Mouse (Mus musculus): ENCODE data around the gene Nradd. TPM values are rescaled to one million over a fixed set of nuclear protein-coding genes. Genes with fewer than 3 reads are reported as not detected.

Gene Nradd
- polyA plus RNA-seq, 2 experiments = 0.67 to 1.5 TPM

DNA sequence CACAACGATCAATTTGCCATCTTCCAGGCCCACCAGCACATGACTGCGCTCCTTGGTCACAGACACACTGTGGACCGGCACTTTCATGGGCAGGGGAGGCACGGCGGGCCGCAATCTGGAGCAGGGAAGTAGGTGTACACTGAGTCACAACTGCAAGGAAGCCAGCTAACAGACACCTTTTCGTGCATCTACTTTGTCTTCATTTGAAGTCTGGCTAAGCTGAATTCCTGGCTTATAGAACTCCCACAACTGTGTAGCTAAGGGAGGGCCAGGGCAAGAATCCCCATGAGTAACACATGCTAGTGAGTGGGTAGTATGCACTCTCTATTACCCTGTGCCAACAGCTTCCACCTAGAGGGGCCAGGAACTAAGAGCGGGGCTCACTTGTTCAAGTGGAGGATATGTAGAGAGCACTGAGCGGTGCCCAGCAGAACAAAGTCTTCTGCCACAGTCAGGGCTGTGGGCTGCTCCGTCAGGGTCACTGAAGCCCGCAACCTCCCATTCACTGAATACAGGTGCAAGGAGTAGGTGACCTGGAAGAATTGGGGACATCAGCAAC, 1.2 kb upstream of the Nradd start:
- ATAC-seq (ENCODE audit: insufficient read depth) (no peak), DNase-seq (ENCODE audit: low read depth in 3 of 3, low spot score in 3 of 3) (no peak)
- Histone ChIP-seq H3K27me3 (ENCODE audit: control insufficient read depth, insufficient read depth, low read length) (no peaks in the 10 kb centered on the region), H3K4me3 (ENCODE audit: insufficient read depth in 1 of 2, low read depth in 2 of 2, low read length in 2 of 2) (no peak overlapping the region), H3K4me2 (ENCODE audit: low read depth) (peak overlapping the region; percentile 88), H3K9me3 (ENCODE audit: control insufficient read depth, low read length) (no peaks in the 10 kb centered on the region), H3K9ac (replicated peaks) (no peak overlapping the region), H3K36me3 (replicated peaks; ENCODE audit: control insufficient read depth, insufficient read depth, low read depth) (no peaks in the 10 kb centered on the region; the same call in 1 of the 2 replicates), H3K4me1 (replicated peaks; ENCODE audit: control insufficient read depth in 2 of 2, insufficient read depth in 2 of 2, low read length in 1 of 2) (peaks cover 0 to 3% of the 10 kb centered on the region in 2 experiments; a peak in 1 of 4 replicates), H3K27ac (no peak overlapping the region)
- TF ChIP-seq CTCF (IDR thresholded peaks at IDR 0.05; ENCODE audit: low read depth) = no peak
- TF ChIP-seq EP300 (IDR thresholded peaks at IDR 0.05; ENCODE audit: low read depth) = no peak
- 78% methylated on average over 11 of the region's 11 CpGs for WGBS (ENCODE audit: insufficient replicate concordance)

DNA sequence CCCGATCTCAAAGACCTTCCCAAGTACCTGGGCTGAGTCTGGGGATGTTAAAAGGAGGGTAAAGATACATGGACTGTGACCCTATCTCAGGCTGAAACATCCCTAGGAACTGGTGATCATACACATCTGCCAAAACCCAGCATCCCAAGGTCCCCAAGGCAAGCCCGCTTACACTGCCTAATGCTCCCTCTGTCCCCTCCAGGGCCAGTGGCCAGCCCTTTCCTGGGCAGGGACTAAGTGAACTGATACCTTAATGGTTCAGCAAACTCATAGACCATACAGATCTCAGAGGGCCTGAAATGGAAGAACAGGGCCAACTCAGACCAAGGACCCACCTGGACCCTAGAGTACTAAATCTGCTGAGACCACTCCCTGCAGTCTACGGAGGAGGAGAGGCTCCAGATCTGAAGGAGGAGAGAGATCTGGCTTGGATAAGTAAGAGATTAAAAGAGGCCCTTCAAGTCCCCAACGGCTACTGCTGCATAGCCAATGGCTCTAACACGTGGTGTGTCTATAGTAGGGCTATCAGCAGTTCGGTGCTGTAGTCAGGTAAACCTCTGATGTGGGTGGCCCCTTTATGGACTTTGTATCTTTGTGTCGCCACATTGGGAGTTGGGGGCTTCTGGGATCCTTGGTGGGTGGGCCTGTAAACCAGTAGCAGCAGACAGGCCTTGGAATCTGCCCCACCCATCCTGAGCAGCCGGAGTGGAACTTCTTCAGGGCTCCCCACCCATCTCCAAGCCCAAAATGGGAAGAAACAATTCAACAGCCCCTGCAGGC, 646 bp downstream of the Nradd start:
- Histone ChIP-seq H3K27ac (no peak overlapping the region), H3K4me1 (replicated peaks; ENCODE audit: control insufficient read depth in 2 of 2, insufficient read depth in 2 of 2, low read length in 1 of 2) (peaks cover 0 to 3% of the 10 kb centered on the region in 2 experiments; a peak in 1 of 4 replicates), H3K36me3 (replicated peaks; ENCODE audit: control insufficient read depth, insufficient read depth, low read depth) (peaks cover 3% of the 10 kb centered on the region), H3K4me2 (ENCODE audit: low read depth) (peak overlapping the region; percentile 88), H3K4me3 (ENCODE audit: insufficient read depth in 1 of 2, low read depth in 2 of 2, low read length in 2 of 2) (peak overlapping the region; percentile 55 to 66; a peak in 3 of 4 replicates), H3K27me3 (ENCODE audit: control insufficient read depth, insufficient read depth, low read length) (no peaks in the 10 kb centered on the region), H3K9ac (replicated peaks) (no peak overlapping the region), H3K9me3 (ENCODE audit: control insufficient read depth, low read length) (no peaks in the 10 kb centered on the region)
- ATAC-seq (ENCODE audit: insufficient read depth) (no peak), DNase-seq (ENCODE audit: low read depth in 3 of 3, low spot score in 3 of 3) (no peak)
- 63% methylated on average over 8 of the region's 8 CpGs for WGBS (ENCODE audit: insufficient replicate concordance)
- no peak for TF ChIP-seq EP300 (IDR thresholded peaks at IDR 0.05; ENCODE audit: low read depth)
- no peak for TF ChIP-seq CTCF (IDR thresholded peaks at IDR 0.05; ENCODE audit: low read depth)

DNA sequence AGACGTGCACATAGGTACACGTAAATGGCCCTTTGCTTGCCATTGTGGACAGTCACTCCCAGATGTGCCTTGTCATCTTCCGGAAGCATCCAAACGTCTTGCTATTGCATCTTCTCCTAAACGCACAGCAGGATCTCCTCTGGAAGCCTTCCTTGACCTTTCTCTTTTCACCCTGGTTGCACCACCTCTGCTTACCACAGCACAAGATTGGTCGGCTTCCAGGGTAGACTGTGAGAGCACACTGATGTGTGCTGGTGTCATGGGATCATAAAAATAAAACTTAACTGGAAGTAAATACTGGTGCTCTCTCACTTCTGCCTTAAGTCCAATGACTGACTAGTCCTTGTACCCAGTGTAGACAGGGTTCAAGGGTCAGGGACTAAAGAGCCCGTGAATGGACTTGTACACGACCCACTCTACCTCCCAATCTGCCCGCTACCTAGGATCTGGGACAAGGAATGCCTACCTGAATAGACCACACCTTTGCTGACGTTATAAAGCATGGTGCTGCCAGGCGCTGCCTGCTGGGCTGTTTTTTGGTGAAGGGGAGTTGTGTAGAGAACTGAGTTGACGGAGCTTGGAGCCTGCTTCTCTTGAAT, 1.5 kb downstream of the Nradd start:
- ATAC-seq (ENCODE audit: insufficient read depth) = no peak
- peaks cover 12% of the 10 kb centered on the region for H3K36me3 ChIP-seq (replicated peaks; ENCODE audit: control insufficient read depth, insufficient read depth, low read depth)
- no peak overlapping the region for H3K9ac ChIP-seq (replicated peaks)
- 74% methylated on average over 12 of the region's 12 CpGs for WGBS (ENCODE audit: insufficient replicate concordance)
- TF ChIP-seq EP300 (IDR thresholded peaks at IDR 0.05; ENCODE audit: low read depth) (no peak), CTCF (IDR thresholded peaks at IDR 0.05; ENCODE audit: low read depth) (no peak)
- H3K4me1 ChIP-seq (replicated peaks; ENCODE audit: control insufficient read depth in 2 of 2, insufficient read depth in 2 of 2, low read length in 1 of 2) = peaks cover 0 to 3% of the 10 kb centered on the region in 2 experiments; a peak in 1 of 4 replicates
- H3K4me2 ChIP-seq (ENCODE audit: low read depth) = no peak overlapping the region
- no peak overlapping the region for H3K4me3 ChIP-seq (ENCODE audit: insufficient read depth in 1 of 2, low read depth in 2 of 2, low read length in 2 of 2)
- no peak overlapping the region for H3K27ac ChIP-seq
- no peaks in the 10 kb centered on the region for H3K27me3 ChIP-seq (ENCODE audit: control insufficient read depth, insufficient read depth, low read length)
- no peak for DNase-seq (ENCODE audit: low read depth in 3 of 3, low spot score in 3 of 3)
- no peaks in the 10 kb centered on the region for H3K9me3 ChIP-seq (ENCODE audit: control insufficient read depth, low read length)

DNA sequence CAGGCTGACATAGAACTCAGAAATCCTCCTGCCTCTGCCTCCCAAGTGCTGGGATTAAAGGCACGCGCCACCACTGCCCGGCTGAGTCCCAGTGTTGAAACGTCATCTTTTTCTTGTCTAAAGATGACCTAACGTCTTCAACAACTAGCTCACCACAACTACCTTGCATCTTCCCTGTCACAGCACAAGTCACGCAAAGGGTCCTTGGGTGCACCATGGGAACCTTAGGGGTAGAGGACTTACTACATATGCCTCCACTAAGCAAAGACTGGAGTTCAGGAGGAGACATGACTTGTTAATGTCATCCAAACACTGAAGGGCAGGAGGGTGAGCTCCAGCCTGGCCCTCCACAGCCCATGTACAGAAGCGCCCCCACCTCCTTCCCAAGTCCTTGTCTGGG, 3.6 kb downstream of the Nradd start:
- H3K9ac ChIP-seq (replicated peaks) = no peak overlapping the region
- H3K4me2 ChIP-seq (ENCODE audit: low read depth) = no peak overlapping the region
- H3K9me3 ChIP-seq (ENCODE audit: control insufficient read depth, low read length) = no peaks in the 10 kb centered on the region
- WGBS (ENCODE audit: insufficient replicate concordance) = 81% methylated on average over 7 of the region's 7 CpGs
- no peak overlapping the region for H3K4me3 ChIP-seq (ENCODE audit: insufficient read depth in 1 of 2, low read depth in 2 of 2, low read length in 2 of 2)
- peaks cover 22% of the 10 kb centered on the region for H3K36me3 ChIP-seq (replicated peaks; ENCODE audit: control insufficient read depth, insufficient read depth, low read depth)
- no peak overlapping the region for H3K27ac ChIP-seq
- ATAC-seq (ENCODE audit: insufficient read depth) (no peak), DNase-seq (ENCODE audit: low read depth in 3 of 3, low spot score in 3 of 3) (no peak)
- peaks cover 1 to 3% of the 10 kb centered on the region in 2 experiments; a peak in 2 of 4 replicates for H3K4me1 ChIP-seq (replicated peaks; ENCODE audit: control insufficient read depth in 2 of 2, insufficient read depth in 2 of 2, low read length in 1 of 2)
- TF ChIP-seq EP300 (IDR thresholded peaks at IDR 0.05; ENCODE audit: low read depth) (no peak), CTCF (IDR thresholded peaks at IDR 0.05; ENCODE audit: low read depth) (no peak)
- no peaks in the 10 kb centered on the region for H3K27me3 ChIP-seq (ENCODE audit: control insufficient read depth, insufficient read depth, low read length)

DNA sequence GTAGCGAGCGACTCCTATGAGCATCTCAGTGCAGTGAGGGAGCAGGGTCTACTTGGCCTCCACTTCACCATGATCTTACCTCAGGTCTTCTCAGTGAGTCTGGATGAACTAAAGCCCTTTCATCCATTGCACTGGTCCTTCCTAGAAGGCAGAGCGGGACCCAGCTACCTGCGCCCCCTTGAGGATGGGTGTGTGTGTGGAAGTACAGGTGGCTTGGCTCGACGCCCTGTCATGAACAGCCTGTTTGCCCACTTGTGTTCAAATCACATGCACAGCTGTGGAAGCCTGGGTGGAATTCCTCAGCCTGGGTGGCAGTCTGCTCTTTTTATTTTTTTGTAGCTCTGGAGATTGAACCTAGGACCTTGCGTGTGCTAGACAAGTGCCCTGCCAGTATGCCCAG, 4.1 kb downstream of the Nradd start:
- Histone ChIP-seq H3K36me3 (replicated peaks; ENCODE audit: control insufficient read depth, insufficient read depth, low read depth) (peaks cover 22% of the 10 kb centered on the region), H3K9me3 (ENCODE audit: control insufficient read depth, low read length) (no peaks in the 10 kb centered on the region), H3K27me3 (ENCODE audit: control insufficient read depth, insufficient read depth, low read length) (no peaks in the 10 kb centered on the region), H3K4me2 (ENCODE audit: low read depth) (no peak overlapping the region), H3K4me3 (ENCODE audit: insufficient read depth in 1 of 2, low read depth in 2 of 2, low read length in 2 of 2) (no peak overlapping the region), H3K27ac (no peak overlapping the region), H3K9ac (replicated peaks) (no peak overlapping the region), H3K4me1 (replicated peaks; ENCODE audit: control insufficient read depth in 2 of 2, insufficient read depth in 2 of 2, low read length in 1 of 2) (peaks cover 3% of the 10 kb centered on the region in 2 experiments; a peak in 2 of 4 replicates)
- TF ChIP-seq CTCF (IDR thresholded peaks at IDR 0.05; ENCODE audit: low read depth) (peak; percentile 61), EP300 (IDR thresholded peaks at IDR 0.05; ENCODE audit: low read depth) (no peak)
- ATAC-seq (ENCODE audit: insufficient read depth) (no peak), DNase-seq (ENCODE audit: low read depth in 3 of 3, low spot score in 3 of 3) (no peak)
- WGBS (ENCODE audit: insufficient replicate concordance) = 82% methylated on average over 7 of the region's 7 CpGs
